Mouse (Mus musculus) gastrocnemius, postnatal 14 days (tissue): Measurements from ENCODE around the gene Banp. TPM values are rescaled to one million over a fixed set of nuclear protein-coding genes. Genes with fewer than 3 reads are reported as not detected.

ENCODE experiments used
- DNase-seq: peaks from one replicate; pipeline ENCODE4 v3.0.0; 2021; ENCODE audit warnings: mixed read lengths
- intact Hi-C: fragments of 180-260 bp; cut with DNase I; formaldehyde crosslinking; loops from one replicate; pipeline ENCODE4 v1.15.1; 2025; ENCODE audit warnings: low total_unique reads
- total RNA-seq, 2 experiments: library from RNA; stranded (reverse); gene quantifications; 2 replicates each; pipeline ENCODE4 v1.2.3; 2021

Gene Banp
- total RNA-seq, 2 experiments from 2014 or later, result 8.3 to 8.4 TPM

DNA sequence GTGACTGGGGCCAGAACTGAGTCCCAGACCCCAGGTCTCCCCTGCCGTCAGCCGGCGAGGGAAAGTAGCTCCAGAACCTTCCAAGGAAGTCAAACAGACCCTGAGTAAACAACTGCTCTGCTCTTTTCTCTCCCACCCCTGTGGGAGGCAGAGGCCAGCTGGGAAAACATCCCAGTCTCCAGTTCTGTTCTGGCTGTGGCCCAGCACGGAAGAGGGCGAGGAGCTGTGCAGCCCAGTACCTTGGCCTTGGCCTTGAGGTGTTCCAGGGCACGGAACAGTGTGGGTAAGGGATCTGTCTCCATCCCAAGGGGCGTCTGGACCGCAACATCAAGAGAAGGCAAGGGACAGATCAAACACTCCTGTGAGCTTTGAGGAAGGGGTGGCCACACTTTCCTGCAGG, 27.4 kb upstream of the Banp start:
- intact Hi-C loops, result no loop called here
- peak; percentile 55 for DNase-seq

GRCm38 (mm10) chr8:121924681-121925080, 24.9 kb upstream of the Banp start:
- intact Hi-C loops, result no loop called here
- DNase-seq, result no peak

GRCm38 (mm10) chr8:121925624-121926023, 23.9 kb upstream of the Banp start:
- intact Hi-C loops, result no loop called here
- DNase-seq, result peak; percentile 71

GRCm38 (mm10) chr8:121926266-121926665, 23.3 kb upstream of the Banp start:
- DNase-seq, result no peak
- intact Hi-C loops, result no loop called here

GRCm38 (mm10) chr8:121927316-121927715, 22.2 kb upstream of the Banp start:
- peak; percentile 71 for DNase-seq
- intact Hi-C loops, result no loop called here

DNA sequence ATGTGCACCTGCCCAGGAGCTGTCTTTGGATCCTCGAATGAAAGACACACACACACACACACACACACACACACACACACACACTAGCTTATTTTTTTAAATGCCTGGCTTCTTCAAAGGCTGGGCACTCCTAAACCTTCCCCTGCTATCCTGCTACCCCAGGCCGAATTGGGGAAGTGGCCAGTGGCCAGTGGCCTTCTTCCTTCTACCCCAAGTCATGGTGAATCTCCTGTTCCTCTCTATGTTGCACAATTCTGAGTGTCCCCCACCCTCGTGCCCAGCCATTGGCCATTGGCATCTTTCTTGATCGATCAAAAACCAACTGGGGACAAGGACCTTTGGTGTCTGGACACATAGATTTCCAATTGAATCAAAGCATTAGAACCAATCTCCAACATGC, 19.5 kb upstream of the Banp start:
- intact Hi-C loops, result no loop called here
- no peak for DNase-seq

- DNase-seq, result no peak
- intact Hi-C loops, result no loop called here
Observed at GRCm38 (mm10) chr8:121931571-121931970, 18.0 kb upstream of the Banp start.

- intact Hi-C loops, result no loop called here
- DNase-seq, result peak; percentile 47
Observed at GRCm38 (mm10) chr8:121932026-121932667, 17.4 kb upstream of the Banp start.

GRCm38 (mm10) chr8:121932668-121933520, 16.7 kb upstream of the Banp start:
- DNase-seq, result no peak
- intact Hi-C loops, result no loop called here

DNA sequence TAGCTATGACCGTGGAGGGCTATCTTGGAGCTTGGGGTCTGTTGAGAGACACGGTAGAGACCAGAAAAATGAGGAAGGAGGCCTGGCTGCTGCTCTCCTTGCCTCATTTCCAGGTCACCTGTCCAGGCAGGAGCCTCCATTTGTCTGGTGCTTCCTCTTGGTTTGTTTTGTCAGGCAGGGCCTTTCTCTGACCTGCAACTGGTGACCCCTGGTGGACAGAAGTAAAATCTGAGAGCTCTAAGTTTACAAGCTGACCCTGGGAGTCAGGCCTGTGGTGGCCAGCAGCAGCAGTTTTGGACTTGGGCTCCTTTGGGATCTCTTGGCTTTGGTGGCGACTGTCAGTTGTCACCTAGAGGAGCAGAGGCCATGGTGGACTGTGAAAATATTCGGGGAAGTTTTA, 15.0 kb upstream of the Banp start:
- peak; percentile 39 for DNase-seq
- intact Hi-C loops, result no loop called here

DNA sequence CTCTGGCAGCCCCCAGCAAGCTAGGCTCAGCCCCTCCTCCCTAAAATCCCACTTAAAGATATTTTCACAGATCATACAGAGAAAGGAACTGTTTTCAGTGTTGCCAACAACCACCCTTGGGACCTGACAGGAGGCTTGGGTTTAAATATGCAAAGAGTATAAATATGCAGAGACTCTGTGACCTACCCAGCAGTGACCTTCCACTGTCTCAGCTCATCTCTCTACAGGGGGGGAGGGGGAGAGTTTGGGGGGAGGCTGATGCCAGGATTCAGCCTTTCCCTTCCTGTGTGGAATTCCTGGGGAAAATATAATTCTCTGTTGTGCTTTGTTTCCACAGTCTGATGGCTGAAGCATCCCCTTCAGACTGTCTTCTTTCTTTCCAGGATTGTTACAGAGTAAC, 14.6 kb upstream of the Banp start:
- intact Hi-C loops, result no loop called here
- DNase-seq, result no peak

DNA sequence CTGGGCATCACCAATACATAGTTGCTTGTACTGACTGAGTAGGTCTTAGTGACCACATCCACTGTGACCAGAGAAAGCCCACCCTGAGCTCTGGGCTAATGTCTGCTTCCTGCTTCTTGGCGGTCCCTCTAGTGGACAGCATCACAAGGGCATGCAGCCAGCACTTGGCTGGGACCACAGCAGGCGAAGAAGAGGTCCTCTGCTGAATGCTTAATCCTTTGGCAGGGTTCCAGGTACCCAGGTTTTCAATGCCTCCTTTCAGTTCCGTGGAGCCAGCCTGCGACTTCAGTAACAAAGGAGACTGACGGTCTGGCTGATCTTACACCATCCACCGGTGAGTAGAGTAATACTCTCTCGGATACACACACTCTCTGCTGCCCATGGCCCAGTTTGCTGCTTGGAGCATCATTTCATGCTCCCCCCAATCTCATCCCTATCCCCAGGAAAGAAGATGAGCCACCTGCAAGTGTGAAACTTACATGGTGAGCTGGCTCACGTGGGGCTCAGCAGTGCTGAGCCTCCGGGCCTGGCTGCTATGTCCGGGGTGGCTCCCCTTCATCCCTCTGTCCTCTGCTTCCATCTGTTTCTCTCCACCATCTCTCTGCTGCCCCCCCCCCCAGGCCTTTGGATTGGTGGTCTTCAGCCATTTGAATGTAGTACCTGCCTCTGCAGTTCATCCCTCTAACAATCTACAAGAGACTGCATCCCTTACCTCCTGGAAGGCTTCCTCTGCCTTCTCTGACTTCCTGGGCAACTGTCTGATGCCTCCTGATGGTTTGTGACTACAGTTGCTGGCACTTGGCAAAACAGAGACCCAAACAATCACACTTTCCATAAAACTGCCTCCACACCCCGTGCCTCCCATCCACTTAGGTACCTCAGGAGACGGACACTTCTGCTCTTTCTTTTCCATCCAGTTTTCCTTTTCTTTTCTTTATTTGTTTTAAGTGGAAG, 13.9 kb upstream of the Banp start:
- DNase-seq, result peak; percentile 66
- intact Hi-C loops, result no loop called here

- intact Hi-C loops, result no loop called here
- DNase-seq, result peak; percentile 67
Observed at GRCm38 (mm10) chr8:121936391-121936790, 13.2 kb upstream of the Banp start.

DNA sequence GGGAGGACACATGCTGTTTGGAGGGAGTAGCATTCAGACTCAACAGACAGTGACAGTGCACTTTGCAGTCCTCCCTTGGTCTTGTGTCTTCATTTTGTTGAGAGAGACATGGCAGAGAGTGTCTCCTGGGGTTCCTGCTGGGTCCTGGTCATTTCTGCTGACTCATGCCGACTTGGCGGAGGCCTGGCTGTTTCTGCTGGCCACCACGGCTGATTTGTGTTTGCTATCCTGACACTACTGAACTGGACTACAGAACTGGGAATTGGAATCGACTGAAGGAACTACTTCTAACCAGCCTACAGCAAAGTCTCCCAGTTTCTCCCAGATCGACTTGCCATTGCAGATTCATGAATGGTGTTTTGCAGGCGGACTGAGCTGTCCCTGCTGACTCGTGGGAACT, 10.8 kb upstream of the Banp start:
- intact Hi-C loops, result no loop called here
- DNase-seq, result no peak

DNA sequence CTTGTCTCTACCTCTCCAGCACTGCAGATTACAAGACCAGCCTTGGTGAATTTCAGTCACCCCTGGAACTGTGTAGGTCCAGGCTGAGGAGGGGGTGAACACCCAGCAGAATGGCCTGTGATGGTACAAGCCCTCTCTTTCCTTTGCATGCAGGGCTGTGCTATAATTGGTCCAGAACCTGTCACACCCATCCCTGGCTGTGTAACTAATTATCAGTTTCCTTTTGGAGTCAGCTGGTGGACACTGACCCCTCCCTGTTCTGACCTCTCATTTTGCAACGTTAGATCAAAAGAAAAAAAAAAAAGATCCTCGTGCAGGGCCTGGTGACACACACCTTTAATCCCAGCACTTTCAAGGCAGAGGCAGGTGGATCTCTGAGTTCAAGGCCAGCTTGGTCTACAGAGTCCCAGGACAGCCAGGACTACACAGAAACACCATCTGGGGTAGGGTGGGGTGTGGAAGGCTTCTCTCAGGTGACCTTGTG, 6.5 kb upstream of the Banp start:
- no peak for DNase-seq
- intact Hi-C loops, result no loop called here

DNA sequence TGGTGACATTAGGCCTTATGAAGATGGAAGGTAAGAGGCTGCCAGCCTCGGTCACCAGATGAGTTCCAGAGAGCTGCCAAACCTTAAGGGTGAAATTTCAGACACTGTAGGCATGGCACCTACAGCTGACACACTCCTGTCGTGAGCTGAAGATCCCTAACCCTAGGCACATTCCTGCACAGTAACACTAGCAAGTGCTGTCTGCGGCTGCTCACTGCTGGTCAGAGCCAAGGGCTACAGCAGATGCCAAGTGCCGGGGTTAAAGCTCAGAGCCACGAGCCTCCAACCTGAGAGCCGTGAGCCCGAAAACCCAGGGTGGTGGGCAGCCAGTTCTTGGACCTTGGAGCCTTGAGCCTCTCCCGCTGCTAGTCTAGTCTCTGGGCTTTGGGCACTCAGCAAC, 5.8 kb upstream of the Banp start:
- no peak for DNase-seq
- intact Hi-C loops, result no loop called here

- intact Hi-C loops, result no loop called here
- DNase-seq, result no peak
Observed at GRCm38 (mm10) chr8:121944831-121945230, 4.7 kb upstream of the Banp start, which contains the start of gene Car5a. Car5a (minus strand) TSS chr8:121944904.

- no peak for DNase-seq
- intact Hi-C loops, result no loop called here
Observed at GRCm38 (mm10) chr8:121946351-121946750, 3.2 kb upstream of the Banp start.

GRCm38 (mm10) chr8:121947047-121947752, 2.4 kb upstream of the Banp start:
- intact Hi-C loops, result no loop called here
- no peak for DNase-seq
